Mouse (Mus musculus): ENCODE data around the gene Med23. TPM values are rescaled to one million over a fixed set of nuclear protein-coding genes. Genes with fewer than 3 reads are reported as not detected.

Med23 gene
- polyA plus RNA-seq, 1 experiment = 9.7 TPM

DNA sequence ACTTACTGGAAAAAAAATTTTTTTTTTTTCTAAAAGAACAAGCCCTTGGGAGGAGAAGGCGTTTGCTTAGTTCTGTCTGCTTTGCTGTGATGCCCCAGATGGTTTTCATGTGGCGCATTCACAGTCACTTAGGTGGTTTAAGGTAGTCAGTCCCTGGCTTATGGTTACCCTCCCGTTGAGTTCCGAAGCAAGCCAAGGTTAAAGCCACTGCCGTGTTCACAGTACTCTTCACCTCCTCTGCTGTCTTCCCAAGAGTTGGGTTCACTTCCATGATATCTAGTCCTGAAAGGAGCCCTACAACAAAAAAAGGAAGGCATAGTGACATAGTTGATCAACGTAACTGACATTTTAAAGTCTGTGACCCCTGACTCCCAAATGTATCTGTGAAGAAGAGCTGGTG, 45.7 kb downstream of the Med23 start:
- no peak overlapping the region for H3ac ChIP-seq (ENCODE audit: control insufficient read depth, insufficient read length)
- H3K79me2 ChIP-seq (ENCODE audit: control insufficient read depth, insufficient read depth) = no peaks in the 10 kb centered on the region
- no peak overlapping the region for H3K4me3 ChIP-seq
- H3K36me3 ChIP-seq (ENCODE audit: control insufficient read depth, insufficient read depth) = peaks cover 22% of the 10 kb centered on the region
- TF ChIP-seq TCF3 (IDR thresholded peaks at IDR 0.05; ENCODE audit: insufficient read length, low read depth) = no peak
- no peak for TF ChIP-seq MYOD1 (IDR thresholded peaks at IDR 0.05; ENCODE audit: control insufficient read depth in 1 of 3, insufficient read length in 2 of 3, low read depth in 2 of 3)
- TF ChIP-seq USF1 (IDR thresholded peaks at IDR 0.05; ENCODE audit: low read depth) = no peak
- no peak for TF ChIP-seq E2F4 (IDR thresholded peaks at IDR 0.05; ENCODE audit: insufficient read depth)
- no peak for TF ChIP-seq SRF (IDR thresholded peaks at IDR 0.05; ENCODE audit: control insufficient read depth, insufficient read length, low read depth)
- no peak for TF ChIP-seq REST (IDR thresholded peaks at IDR 0.05; ENCODE audit: insufficient read depth, insufficient read length)
- H3K4me2 ChIP-seq (ENCODE audit: low read depth) = no peak overlapping the region
- H3K27me3 ChIP-seq (ENCODE audit: control insufficient read depth, insufficient read depth, insufficient read length) = no peaks in the 10 kb centered on the region

- H3ac ChIP-seq (ENCODE audit: control insufficient read depth, insufficient read length) = no peak overlapping the region
- H3K79me2 ChIP-seq (ENCODE audit: control insufficient read depth, insufficient read depth) = no peaks in the 10 kb centered on the region
- no peak for TF ChIP-seq SRF (IDR thresholded peaks at IDR 0.05; ENCODE audit: control insufficient read depth, insufficient read length, low read depth)
- TF ChIP-seq POLR2AphosphoS2 (IDR thresholded peaks at IDR 0.05; ENCODE audit: insufficient read length, low read depth) = no peak
- no peak for TF ChIP-seq POLR2A (IDR thresholded peaks at IDR 0.05; ENCODE audit: insufficient read length, low read depth)
- no peak for TF ChIP-seq MYOD1 (IDR thresholded peaks at IDR 0.05; ENCODE audit: control insufficient read depth in 1 of 3, insufficient read length in 2 of 3, low read depth in 2 of 3)
- no peak for TF ChIP-seq MYOG (IDR thresholded peaks at IDR 0.05; ENCODE audit: control insufficient read depth in 1 of 3, insufficient read depth in 1 of 3, insufficient read length in 2 of 3, low read depth in 2 of 3)
- TF ChIP-seq TCF12 (IDR thresholded peaks at IDR 0.05; ENCODE audit: insufficient read depth, poor library complexity, severe bottlenecking) = no peak
- TF ChIP-seq USF1 (IDR thresholded peaks at IDR 0.05; ENCODE audit: low read depth) = no peak
- no peak for TF ChIP-seq REST (IDR thresholded peaks at IDR 0.05; ENCODE audit: insufficient read depth, insufficient read length)
- no peak for TF ChIP-seq TCF3 (IDR thresholded peaks at IDR 0.05; ENCODE audit: insufficient read length, low read depth)
- TF ChIP-seq CEBPB (IDR thresholded peaks at IDR 0.05; ENCODE audit: insufficient read depth, poor library complexity, severe bottlenecking) = no peak
- TF ChIP-seq E2F4 (IDR thresholded peaks at IDR 0.05; ENCODE audit: insufficient read depth) = no peak
- TF ChIP-seq MAX (IDR thresholded peaks at IDR 0.05; ENCODE audit: low read depth) = no peak
- no peaks in the 10 kb centered on the region for H3K36me3 ChIP-seq (ENCODE audit: control insufficient read depth, insufficient read depth)
- no peaks in the 10 kb centered on the region for H3K27me3 ChIP-seq (ENCODE audit: control insufficient read depth, insufficient read depth, insufficient read length)
- H3K4me2 ChIP-seq (ENCODE audit: low read depth) = no peak overlapping the region
- no peak overlapping the region for H3K4me3 ChIP-seq
Measured at GRCm38 (mm10) chr10:24922977-24923376, 53.2 kb downstream of the Med23 start.

GRCm38 (mm10) chr10:24924296-24924695, 54.5 kb downstream of the Med23 start:
- no peak for TF ChIP-seq TCF12 (IDR thresholded peaks at IDR 0.05; ENCODE audit: insufficient read depth, poor library complexity, severe bottlenecking)
- no peak for TF ChIP-seq MYOG (IDR thresholded peaks at IDR 0.05; ENCODE audit: control insufficient read depth in 1 of 3, insufficient read depth in 1 of 3, insufficient read length in 2 of 3, low read depth in 2 of 3)
- Histone ChIP-seq H3K4me3 (no peak overlapping the region), H3K27me3 (ENCODE audit: control insufficient read depth, insufficient read depth, insufficient read length) (no peaks in the 10 kb centered on the region), H3K4me2 (ENCODE audit: low read depth) (no peak overlapping the region), H3ac (ENCODE audit: control insufficient read depth, insufficient read length) (no peak overlapping the region), H3K79me2 (ENCODE audit: control insufficient read depth, insufficient read depth) (no peaks in the 10 kb centered on the region), H3K36me3 (ENCODE audit: control insufficient read depth, insufficient read depth) (no peaks in the 10 kb centered on the region)

GRCm38 (mm10) chr10:24926380-24926779, 56.6 kb downstream of the Med23 start:
- no peaks in the 10 kb centered on the region for H3K27me3 ChIP-seq (ENCODE audit: control insufficient read depth, insufficient read depth, insufficient read length)
- H3K79me2 ChIP-seq (ENCODE audit: control insufficient read depth, insufficient read depth) = no peaks in the 10 kb centered on the region
- no peak overlapping the region for H3K4me2 ChIP-seq (ENCODE audit: low read depth)
- H3K36me3 ChIP-seq (ENCODE audit: control insufficient read depth, insufficient read depth) = no peaks in the 10 kb centered on the region
- TF ChIP-seq TCF12 (IDR thresholded peaks at IDR 0.05; ENCODE audit: insufficient read depth, poor library complexity, severe bottlenecking) (no peak), USF1 (IDR thresholded peaks at IDR 0.05; ENCODE audit: low read depth) (no peak), CEBPB (IDR thresholded peaks at IDR 0.05; ENCODE audit: insufficient read depth, poor library complexity, severe bottlenecking) (no peak), E2F4 (IDR thresholded peaks at IDR 0.05; ENCODE audit: insufficient read depth) (no peak), MYOG (IDR thresholded peaks at IDR 0.05; ENCODE audit: control insufficient read depth in 1 of 3, insufficient read depth in 1 of 3, insufficient read length in 2 of 3, low read depth in 2 of 3) (no peak), TCF3 (IDR thresholded peaks at IDR 0.05; ENCODE audit: insufficient read length, low read depth) (no peak), REST (IDR thresholded peaks at IDR 0.05; ENCODE audit: insufficient read depth, insufficient read length) (no peak), MYOD1 (IDR thresholded peaks at IDR 0.05; ENCODE audit: control insufficient read depth in 1 of 3, insufficient read length in 2 of 3, low read depth in 2 of 3) (no peak), MAX (IDR thresholded peaks at IDR 0.05; ENCODE audit: low read depth) (no peak), POLR2AphosphoS2 (IDR thresholded peaks at IDR 0.05; ENCODE audit: insufficient read length, low read depth) (no peak), SRF (IDR thresholded peaks at IDR 0.05; ENCODE audit: control insufficient read depth, insufficient read length, low read depth) (no peak)
- no peak overlapping the region for H3ac ChIP-seq (ENCODE audit: control insufficient read depth, insufficient read length)
- H3K4me3 ChIP-seq = no peak overlapping the region

DNA sequence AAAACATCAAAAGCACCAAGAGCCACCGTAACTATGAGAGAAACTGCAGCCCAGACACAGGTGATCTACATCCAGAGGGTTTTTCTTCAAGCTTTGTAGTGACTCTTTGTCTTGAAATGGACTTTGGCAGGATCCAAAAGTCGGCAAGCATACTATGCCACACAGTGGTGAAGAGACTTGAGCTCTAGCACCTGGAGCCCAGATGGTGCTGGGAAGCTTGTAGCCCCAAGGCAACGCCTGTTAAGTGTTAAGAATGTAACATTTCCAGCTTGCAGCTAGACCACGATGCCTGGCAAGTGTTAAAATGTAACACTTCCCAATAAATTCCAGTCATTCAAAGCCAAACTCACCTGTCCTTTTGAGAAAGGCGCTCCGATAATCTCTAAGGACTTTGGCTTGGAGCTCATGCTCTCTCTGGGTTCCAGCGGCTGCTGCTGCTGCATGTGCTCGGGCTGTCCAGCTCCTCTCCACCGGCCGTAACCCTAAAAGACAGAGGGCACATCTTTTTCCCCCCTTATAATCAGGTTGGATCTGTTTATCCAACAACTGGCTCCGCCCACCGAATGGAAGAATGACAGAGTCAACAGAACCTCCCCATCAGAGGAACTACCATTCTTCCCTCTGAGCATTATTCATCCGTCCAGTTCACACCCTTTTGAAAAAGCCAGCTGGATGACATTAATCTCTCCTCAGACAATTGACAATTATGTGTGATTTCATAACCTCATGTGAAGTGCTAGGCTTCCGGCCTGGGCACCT, 57.4 kb downstream of the Med23 start, which contains the start of gene Arg1:
Gene Arg1, minus strand, starts transcription at position 523 of the 759 bp plus-strand sequence.
- no peak within 1 kb of the TSS for H3K4me3 ChIP-seq
- H3K79me2 ChIP-seq (ENCODE audit: control insufficient read depth, insufficient read depth) = no peaks in the 10 kb centered on the region
- no peak for TF ChIP-seq TCF3 (IDR thresholded peaks at IDR 0.05; ENCODE audit: insufficient read length, low read depth)
- no peak for TF ChIP-seq USF1 (IDR thresholded peaks at IDR 0.05; ENCODE audit: low read depth)
- no peak for TF ChIP-seq SRF (IDR thresholded peaks at IDR 0.05; ENCODE audit: control insufficient read depth, insufficient read length, low read depth)
- no peak for TF ChIP-seq POLR2AphosphoS2 (IDR thresholded peaks at IDR 0.05; ENCODE audit: insufficient read length, low read depth)
- TF ChIP-seq REST (IDR thresholded peaks at IDR 0.05; ENCODE audit: insufficient read depth, insufficient read length) = no peak
- no peak for TF ChIP-seq MAX (IDR thresholded peaks at IDR 0.05; ENCODE audit: low read depth)
- no peak for TF ChIP-seq TCF12 (IDR thresholded peaks at IDR 0.05; ENCODE audit: insufficient read depth, poor library complexity, severe bottlenecking)
- no peak for TF ChIP-seq CEBPB (IDR thresholded peaks at IDR 0.05; ENCODE audit: insufficient read depth, poor library complexity, severe bottlenecking)
- no peak for TF ChIP-seq E2F4 (IDR thresholded peaks at IDR 0.05; ENCODE audit: insufficient read depth)
- TF ChIP-seq MYOG (IDR thresholded peaks at IDR 0.05; ENCODE audit: control insufficient read depth in 1 of 3, insufficient read depth in 1 of 3, insufficient read length in 2 of 3, low read depth in 2 of 3) = no peak
- TF ChIP-seq MYOD1 (IDR thresholded peaks at IDR 0.05; ENCODE audit: control insufficient read depth in 1 of 3, insufficient read length in 2 of 3, low read depth in 2 of 3) = no peak
- TF ChIP-seq POLR2A (IDR thresholded peaks at IDR 0.05; ENCODE audit: insufficient read length, low read depth) = no peak
- no peak within 1 kb of the TSS for H3K4me2 ChIP-seq (ENCODE audit: low read depth)
- H3ac ChIP-seq (ENCODE audit: control insufficient read depth, insufficient read length) = no peak within 1 kb of the TSS
- H3K36me3 ChIP-seq (ENCODE audit: control insufficient read depth, insufficient read depth) = no peaks in the 10 kb centered on the region
- no peaks in the 10 kb centered on the region for H3K27me3 ChIP-seq (ENCODE audit: control insufficient read depth, insufficient read depth, insufficient read length)

Data from myocyte (in vitro differentiated cells).